Mouse (Mus musculus) cerebellum, adult 9-10 months (tissue): ENCODE measurements around the gene Tmem132c.
A peak's percentile ranks its signal among the peaks of the same experiment; 100 is the strongest.

Experiments
- DNase-seq: peaks from one replicate; pipeline ENCODE4 v3.0.0; 2022

Tmem132c gene

DNA sequence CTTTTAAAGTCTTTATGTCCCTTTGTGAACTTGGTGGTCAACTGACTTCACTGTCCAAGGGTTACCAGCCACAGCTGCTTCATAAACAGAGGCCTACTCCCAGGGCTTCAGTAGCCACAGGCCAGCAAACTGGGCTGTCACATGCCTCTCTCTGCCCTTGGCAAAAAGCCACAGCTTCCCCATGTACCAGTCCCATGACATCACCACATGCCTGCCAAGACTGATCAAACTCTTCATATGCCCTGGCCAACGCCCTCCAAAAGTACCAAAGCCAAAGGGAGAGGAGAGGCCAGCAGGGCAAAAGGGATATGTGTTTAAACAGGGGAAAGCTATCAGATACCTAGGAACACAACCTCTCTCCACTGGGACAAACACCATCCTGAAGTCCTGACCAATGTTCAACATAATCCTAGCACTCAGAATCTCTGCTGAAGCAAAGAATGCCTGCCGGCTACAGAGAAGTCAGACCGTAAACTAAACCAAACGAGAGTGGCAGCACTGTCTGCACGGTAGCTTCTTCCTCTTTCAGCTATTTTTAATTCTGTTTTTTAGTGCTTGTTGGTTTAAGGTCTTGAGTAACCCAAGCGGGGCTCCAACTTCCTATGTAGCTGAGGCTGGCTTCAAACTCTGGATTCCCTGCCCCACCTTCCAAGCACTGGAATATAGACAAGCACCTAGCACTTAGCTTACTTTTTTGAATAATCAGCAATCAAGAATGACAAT, 369.3 kb downstream of the Tmem132c start:
- peak; percentile 61 for DNase-seq

DNA sequence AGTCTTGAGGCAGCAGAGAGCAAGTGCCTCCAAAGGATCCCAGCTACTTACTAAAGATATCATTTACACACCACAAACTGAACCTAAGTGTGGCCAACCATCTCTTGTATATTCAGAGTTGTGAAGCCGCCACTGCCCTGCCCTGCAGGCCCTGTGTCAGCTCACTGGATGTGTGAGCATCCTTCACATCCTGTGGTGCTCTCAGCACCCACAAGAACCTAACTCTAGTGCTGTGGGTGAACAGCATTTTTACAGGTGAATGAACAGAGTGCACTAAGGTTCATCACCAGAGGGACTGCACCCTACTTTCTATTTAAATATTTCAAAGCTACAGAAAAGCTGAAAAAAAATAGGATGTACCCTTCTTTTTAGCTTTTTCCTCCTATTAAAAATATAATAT, 370.3 kb downstream of the Tmem132c start:
- no peak for DNase-seq

DNA sequence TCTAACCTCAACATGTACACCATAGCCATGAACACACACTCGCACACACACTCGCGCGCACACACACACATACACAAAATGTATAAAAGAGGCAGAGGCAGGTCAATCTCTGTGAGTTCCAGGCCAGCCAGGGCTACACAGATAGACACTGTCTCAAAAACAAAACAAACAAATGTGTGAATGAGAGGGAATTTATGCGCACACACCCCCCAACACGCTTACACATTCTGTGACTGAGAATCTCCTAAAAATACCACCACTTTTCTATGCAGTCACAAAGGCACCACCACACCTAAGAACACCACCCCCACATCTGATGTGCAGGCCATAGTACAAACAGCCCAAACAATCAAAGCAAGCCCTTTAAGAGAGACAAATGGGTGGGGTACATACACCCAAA, 370.8 kb downstream of the Tmem132c start:
- no peak for DNase-seq
